Mouse (Mus musculus): ENCODE data around the gene Gtpbp1. TPM values are rescaled to one million over a fixed set of nuclear protein-coding genes. Genes with fewer than 3 reads are reported as not detected.

Gtpbp1 gene
- polyA plus RNA-seq (2014; fragmentation: Illumina TruSeq; extraction: RNeasy Lipid Tissue Mini Kit (QIAGEN cat#74804); ENCODE audit: low replicate concordance) = 0.63 TPM

GRCm38 (mm10) chr15:79690426-79691022 lies at the start of gene Gtpbp1:
Gtpbp1 (plus strand) TSS chr15:79690845.

GRCm38 (mm10) chr15:79658531-79659375 lies 31.9 kb upstream of the Gtpbp1 start, which contains the start of the genes Fam227a and Cby1:
Fam227a (minus strand) TSS chr15:79658956.
Cby1 (plus strand) TSS chr15:79659199.

GRCm38 (mm10) chr15:79670249-79670971 lies 20.2 kb upstream of the Gtpbp1 start, which contains the start of gene Tomm22:
Tomm22 (plus strand) TSS chr15:79670861.

GRCm38 (mm10) chr15:79687646-79688267 lies 2.9 kb upstream of the Gtpbp1 start, which contains the start of gene Josd1:
Josd1 (minus strand) TSS chr15:79687919.

GRCm38 (mm10) chr15:79741921-79742705 lies 51.5 kb downstream of the Gtpbp1 start, which contains the start of gene Sun2:
Sun2 (minus strand) TSS chr15:79742536.

Other genes starting within 250 kb of the Gtpbp1 start
- 4.5 TPM for gene Csnk1e, start 235.3 kb upstream of the Gtpbp1 start, polyA plus RNA-seq (2014; fragmentation: Illumina TruSeq; extraction: RNeasy Lipid Tissue Mini Kit (QIAGEN cat#74804); ENCODE audit: low replicate concordance)
- not detected for gene Kcnj4, start 185.6 kb upstream of the Gtpbp1 start, polyA plus RNA-seq (2014; fragmentation: Illumina TruSeq; extraction: RNeasy Lipid Tissue Mini Kit (QIAGEN cat#74804); ENCODE audit: low replicate concordance)
- 6.1 TPM for gene Kdelr3, start 174.4 kb upstream of the Gtpbp1 start, polyA plus RNA-seq (2014; fragmentation: Illumina TruSeq; extraction: RNeasy Lipid Tissue Mini Kit (QIAGEN cat#74804); ENCODE audit: low replicate concordance)
- gene Ddx17, start 144.1 kb upstream of the Gtpbp1 start, polyA plus RNA-seq (2014; fragmentation: Illumina TruSeq; extraction: RNeasy Lipid Tissue Mini Kit (QIAGEN cat#74804); ENCODE audit: low replicate concordance) = 274 TPM
- gene Dmc1, start 85.7 kb upstream of the Gtpbp1 start, polyA plus RNA-seq (2014; fragmentation: Illumina TruSeq; extraction: RNeasy Lipid Tissue Mini Kit (QIAGEN cat#74804); ENCODE audit: low replicate concordance) = not detected
- 0.63 TPM for gene Fam227a, start 31.9 kb upstream of the Gtpbp1 start, polyA plus RNA-seq (2014; fragmentation: Illumina TruSeq; extraction: RNeasy Lipid Tissue Mini Kit (QIAGEN cat#74804); ENCODE audit: low replicate concordance)
- gene Cby1, start 31.6 kb upstream of the Gtpbp1 start, polyA plus RNA-seq (2014; fragmentation: Illumina TruSeq; extraction: RNeasy Lipid Tissue Mini Kit (QIAGEN cat#74804); ENCODE audit: low replicate concordance) = 0.52 TPM
- gene Tomm22, start 20.0 kb upstream of the Gtpbp1 start, polyA plus RNA-seq (2014; fragmentation: Illumina TruSeq; extraction: RNeasy Lipid Tissue Mini Kit (QIAGEN cat#74804); ENCODE audit: low replicate concordance) = 369 TPM
- gene Josd1, start 2.9 kb upstream of the Gtpbp1 start, polyA plus RNA-seq (2014; fragmentation: Illumina TruSeq; extraction: RNeasy Lipid Tissue Mini Kit (QIAGEN cat#74804); ENCODE audit: low replicate concordance) = 10.2 TPM
- 1.5 TPM for gene Sun2, start 51.7 kb downstream of the Gtpbp1 start, polyA plus RNA-seq (2014; fragmentation: Illumina TruSeq; extraction: RNeasy Lipid Tissue Mini Kit (QIAGEN cat#74804); ENCODE audit: low replicate concordance)
- gene Dnal4, start 87.0 kb downstream of the Gtpbp1 start, polyA plus RNA-seq (2014; fragmentation: Illumina TruSeq; extraction: RNeasy Lipid Tissue Mini Kit (QIAGEN cat#74804); ENCODE audit: low replicate concordance) = 0.59 TPM
- not detected for gene Nptxr, start 113.9 kb downstream of the Gtpbp1 start, polyA plus RNA-seq (2014; fragmentation: Illumina TruSeq; extraction: RNeasy Lipid Tissue Mini Kit (QIAGEN cat#74804); ENCODE audit: low replicate concordance)
- not detected for gene Npcd, start 143.4 kb downstream of the Gtpbp1 start, polyA plus RNA-seq (2014; fragmentation: Illumina TruSeq; extraction: RNeasy Lipid Tissue Mini Kit (QIAGEN cat#74804); ENCODE audit: low replicate concordance)
- gene Cbx6, start 143.8 kb downstream of the Gtpbp1 start, polyA plus RNA-seq (2014; fragmentation: Illumina TruSeq; extraction: RNeasy Lipid Tissue Mini Kit (QIAGEN cat#74804); ENCODE audit: low replicate concordance) = 1.0 TPM
- 17.4 TPM for gene Apobec3, start 200.8 kb downstream of the Gtpbp1 start, polyA plus RNA-seq (2014; fragmentation: Illumina TruSeq; extraction: RNeasy Lipid Tissue Mini Kit (QIAGEN cat#74804); ENCODE audit: low replicate concordance)

Measured in small intestine, adult 10 weeks (tissue).